Mouse (Mus musculus) adrenal gland, postnatal 14 days (tissue): ENCODE results near the gene Ifi47. TPM values are rescaled to one million over a fixed set of nuclear protein-coding genes. Genes with fewer than 3 reads are reported as not detected.
A peak's percentile ranks its signal among the peaks of the same experiment; 100 is the strongest.

Experiments used
- DNase-seq: peaks from one replicate; pipeline ENCODE4 v3.0.0; 2021; ENCODE audit warnings: mixed read lengths
- total RNA-seq: library from RNA; stranded (reverse); gene quantifications from 2 replicates; pipeline ENCODE4 v1.2.3, GENCODE M21; 2021

The Ifi47 gene
- total RNA-seq, 1 experiment from 2014 or later = 5.1 TPM

DNA sequence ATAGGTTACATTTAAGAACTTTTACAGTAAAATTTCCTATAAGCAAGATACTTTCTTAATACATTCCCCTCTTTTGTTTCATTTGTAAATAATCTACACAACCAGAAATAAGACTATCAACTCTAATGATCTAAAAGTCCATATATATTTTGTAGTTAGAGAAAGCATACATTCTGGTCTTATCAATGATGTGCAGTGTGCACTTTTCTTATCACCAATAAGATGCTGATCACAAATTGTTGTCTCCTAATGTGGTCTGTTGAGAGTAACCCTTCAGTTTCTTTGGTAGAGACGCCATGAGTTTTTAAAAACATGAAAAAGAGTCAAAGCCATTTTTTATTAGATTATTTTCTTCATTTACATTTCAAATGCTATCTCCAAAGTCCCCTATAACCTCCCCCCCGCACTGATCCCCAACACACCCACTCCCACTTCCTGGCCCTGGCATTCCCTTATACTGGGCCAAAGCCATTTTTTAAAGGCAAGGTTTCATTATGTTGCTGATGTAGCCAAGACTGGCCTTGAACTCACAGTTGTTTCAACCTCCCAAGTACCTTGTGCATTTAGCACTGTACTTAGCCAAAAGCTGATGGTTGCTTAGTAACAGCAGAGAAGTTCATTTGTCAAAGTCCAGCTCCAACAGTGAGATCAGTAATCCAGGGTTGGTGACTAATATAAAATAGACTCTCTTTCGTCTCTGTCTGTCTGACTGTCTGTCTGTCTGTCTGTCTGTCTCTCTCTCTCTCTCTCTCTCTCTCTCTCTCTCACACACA is 13.5 kb downstream of the Ifi47 start:
- DNase-seq = no peak

DNA sequence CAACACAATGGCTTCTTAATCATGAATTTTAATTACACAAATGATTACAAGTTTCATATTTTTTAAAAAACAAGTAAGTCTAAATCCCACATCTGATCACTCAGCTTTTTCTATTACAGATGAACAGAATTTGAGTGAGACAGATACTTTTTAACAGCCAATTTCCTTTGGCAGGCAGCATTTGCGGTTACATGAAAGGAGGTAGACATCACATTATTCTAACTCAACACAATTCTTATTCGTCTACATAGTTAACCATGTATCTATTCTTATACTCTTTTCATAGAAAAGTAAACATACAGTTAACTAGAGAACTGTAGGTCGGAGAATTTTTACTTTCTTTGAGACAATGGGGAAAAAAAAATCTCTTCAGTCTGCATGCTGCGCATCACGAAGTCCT is 14.2 kb downstream of the Ifi47 start:
- no peak for DNase-seq

GRCm38 (mm10) chr11:49091171-49091570 is 14.8 kb downstream of the Ifi47 start:
- DNase-seq = no peak

DNA sequence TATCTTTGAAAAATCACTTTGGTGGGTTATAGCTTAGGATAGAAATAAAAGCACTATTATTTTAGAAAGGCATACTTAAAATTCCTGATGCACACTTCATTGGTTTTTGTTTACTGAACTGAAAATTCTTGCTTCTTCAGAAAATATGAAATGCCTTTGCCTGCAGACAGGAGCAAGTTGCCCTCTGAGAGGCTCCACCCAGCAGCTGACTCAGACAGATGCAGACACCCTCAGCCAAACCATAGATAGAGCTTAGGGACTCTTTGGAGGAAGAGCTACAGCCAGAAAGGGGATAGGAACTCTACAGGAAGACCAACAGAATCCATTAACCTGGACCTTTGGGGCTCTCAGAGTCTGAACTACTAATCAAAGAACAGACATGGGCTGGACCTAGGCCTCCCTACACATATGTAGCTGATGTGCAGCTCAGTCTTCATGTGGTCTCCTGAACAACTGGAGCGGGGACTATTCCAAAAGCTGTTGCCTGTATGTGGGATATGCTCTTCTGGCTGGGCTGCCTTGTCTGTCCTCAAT is 15.7 kb downstream of the Ifi47 start:
- no peak for DNase-seq

DNA sequence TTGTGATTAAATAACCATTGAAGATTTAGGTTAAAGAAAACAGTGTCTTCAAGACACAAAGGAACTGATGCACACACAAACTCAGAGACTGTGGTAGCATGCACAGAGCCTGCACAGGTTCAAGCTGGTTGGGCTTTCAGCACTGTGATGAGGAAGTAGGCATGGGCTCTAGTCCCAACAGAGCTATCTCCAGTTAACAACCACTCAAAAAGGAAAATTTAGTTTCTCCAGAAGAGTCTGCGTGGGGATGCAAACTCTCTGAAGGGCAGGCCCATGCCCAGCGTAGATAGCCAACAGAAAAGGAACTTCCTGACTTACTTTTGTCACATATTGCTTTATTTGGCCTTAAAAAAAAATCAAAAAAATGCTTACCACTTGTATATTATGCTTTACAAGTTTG is 16.4 kb downstream of the Ifi47 start:
- DNase-seq = no peak

GRCm38 (mm10) chr11:49093861-49094660 is 17.7 kb downstream of the Ifi47 start:
- no peak for DNase-seq

GRCm38 (mm10) chr11:49095367-49095766 is 19.0 kb downstream of the Ifi47 start:
- DNase-seq = no peak

DNA sequence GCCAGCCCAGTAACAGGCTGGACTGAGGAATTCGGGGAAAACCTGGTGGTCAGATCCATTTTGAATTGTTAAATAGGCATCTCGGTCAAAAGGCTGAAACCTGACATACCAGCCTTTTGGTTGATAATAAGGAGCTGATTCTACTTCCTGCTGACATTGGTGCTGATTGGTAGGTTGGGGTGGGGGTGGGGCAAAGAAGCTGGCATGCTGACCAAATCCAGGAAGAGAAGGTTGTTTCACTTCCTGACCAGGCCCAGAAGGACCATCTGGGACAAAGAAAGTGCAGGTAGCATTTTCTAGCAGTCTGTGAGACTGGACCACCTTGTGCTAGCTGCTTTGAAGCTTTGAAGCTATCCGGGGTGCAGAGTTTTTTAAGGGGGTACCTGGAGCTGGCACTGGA is 24.0 kb downstream of the Ifi47 start:
- DNase-seq = no peak

GRCm38 (mm10) chr11:49101500-49101899 is 25.1 kb downstream of the Ifi47 start:
- no peak for DNase-seq

- DNase-seq = peak; percentile 93
These were observed 26.8 kb downstream of the Ifi47 start for GRCm38 (mm10) chr11:49103047-49103693.

DNA sequence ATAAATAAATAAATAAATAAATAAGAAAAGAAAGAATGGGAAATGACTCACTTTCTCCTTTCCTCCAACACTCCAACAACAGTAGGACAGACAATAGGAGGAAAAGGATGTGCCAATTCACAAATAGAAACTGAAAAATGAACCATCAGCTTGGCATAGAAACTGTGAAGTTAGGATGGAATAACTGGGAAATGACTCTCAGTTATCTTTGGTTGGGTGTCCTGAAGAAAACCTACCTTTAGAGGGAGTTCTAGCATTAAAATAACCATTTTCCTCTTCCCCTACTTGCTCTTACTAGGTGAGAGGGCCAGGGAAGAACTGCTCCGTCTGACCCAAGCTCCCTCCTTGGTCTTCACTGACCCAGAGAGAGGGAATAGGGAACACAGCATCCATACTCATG is 29.4 kb downstream of the Ifi47 start:
- no peak for DNase-seq

DNA sequence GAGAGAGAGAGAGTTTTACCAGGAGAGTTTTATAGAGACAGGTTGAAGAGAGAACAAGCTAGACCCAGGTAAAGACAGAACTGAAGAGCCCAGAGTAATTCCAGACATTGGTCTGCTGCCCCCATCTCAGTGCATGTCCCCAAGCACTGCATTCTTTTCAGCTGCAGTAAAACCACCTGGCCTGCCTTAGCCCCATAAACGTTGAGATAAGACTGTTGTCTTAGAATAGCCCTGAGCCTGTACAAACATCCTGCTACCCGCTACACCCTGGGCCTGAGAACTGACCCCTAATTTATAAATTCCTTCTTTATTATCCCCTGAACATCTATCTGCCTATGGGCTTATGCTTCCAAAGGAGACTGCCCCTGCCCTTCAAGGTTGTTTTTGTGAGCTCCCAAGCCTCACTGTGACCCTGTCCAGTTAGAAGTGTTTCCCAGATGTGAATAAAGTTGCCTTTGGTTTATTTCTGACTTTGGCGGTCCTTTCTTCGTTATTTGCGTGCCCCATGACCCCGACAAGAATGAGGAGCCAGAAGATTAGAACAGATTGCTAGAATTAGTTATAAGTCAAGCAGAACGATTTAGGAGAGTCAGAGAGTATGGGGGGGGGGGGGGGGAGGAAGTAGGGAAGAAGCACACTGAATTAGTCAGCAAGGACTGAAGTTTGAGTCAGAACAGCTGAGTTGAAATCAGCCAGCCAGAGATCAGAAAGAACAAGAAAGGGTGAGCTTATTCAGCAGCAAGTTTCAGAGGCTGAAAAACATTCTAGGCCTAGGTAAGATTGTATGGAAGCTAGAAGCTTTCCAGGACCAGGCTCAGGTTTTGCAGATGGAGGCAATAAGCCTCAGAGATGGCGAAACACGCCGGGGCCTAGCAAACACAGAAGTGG is 31.5 kb downstream of the Ifi47 start:
- no peak for DNase-seq

GRCm38 (mm10) chr11:49108833-49109232 is 32.4 kb downstream of the Ifi47 start:
- peak; percentile 41 for DNase-seq

DNA sequence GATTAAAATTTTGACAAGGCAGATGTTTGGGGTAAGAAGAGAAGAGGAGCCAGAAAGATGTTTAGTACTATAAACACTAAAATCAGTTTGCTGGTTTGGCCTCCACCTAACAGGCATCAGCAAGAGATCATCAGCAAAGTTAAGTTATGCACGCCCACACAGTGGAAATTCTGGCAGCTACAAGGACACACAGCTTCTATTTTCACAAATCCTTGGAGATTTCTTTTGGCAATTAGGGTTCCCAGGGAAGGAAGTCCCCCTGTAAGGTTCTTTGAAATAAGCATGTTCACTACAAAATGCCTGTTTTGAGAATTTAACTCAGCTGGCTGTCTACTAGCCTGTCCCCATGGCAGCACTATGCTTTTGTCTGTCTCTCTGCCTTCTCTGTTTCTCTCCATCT is 34.6 kb downstream of the Ifi47 start:
- no peak for DNase-seq

DNA sequence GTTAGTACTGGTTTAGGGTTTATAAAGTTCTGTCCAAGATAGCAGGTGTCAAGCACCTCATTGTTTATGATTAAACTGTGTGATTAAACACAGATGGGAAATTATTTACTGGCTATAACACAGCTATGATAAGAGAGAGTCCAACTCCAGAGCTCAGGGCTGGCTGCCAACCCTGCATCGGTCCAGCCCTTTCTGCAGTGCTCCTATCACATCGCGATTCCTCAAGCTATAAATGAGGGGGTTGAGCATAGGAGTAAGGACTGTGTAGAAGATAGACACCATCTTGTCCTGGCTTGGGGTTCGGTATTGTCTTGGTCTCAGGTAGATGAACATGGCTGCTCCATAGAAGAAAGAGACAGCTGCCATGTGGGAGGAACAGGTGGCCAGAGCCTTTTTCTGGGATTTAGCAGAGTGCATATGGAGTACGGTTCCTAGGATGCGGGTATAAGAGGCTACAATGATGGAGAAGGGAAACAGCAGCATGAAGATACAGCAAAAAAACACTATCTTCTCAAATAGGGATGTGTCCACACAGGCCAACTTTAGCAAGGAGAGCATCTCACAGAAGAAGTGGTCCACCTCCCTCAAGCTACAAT is 36.3 kb downstream of the Ifi47 start:
- DNase-seq = no peak

DNA sequence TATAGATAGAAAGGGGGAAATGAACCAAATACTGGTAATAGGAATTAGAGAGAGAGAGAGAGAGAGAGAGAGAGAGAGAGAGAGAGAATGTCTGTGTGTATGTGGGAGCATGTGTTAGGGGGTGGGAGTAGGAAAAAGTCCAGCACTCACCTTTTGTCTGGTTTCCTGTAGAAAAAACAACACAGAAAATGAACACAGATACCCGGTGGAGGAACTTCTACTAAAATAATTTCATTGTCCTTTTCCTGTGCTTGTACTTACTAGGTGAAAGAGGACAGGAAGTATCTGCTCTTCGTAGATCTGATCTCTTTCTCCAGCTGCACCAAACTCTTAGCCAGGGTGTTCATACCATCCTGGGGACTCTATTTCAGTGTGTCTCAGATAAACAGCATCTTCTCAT is 37.8 kb downstream of the Ifi47 start:
- no peak for DNase-seq

GRCm38 (mm10) chr11:49114774-49115173 is 38.4 kb downstream of the Ifi47 start, which contains the start of gene Olfr1396:
Olfr1396 (minus strand) TSS chr11:49114874.
- no peak for DNase-seq

DNA sequence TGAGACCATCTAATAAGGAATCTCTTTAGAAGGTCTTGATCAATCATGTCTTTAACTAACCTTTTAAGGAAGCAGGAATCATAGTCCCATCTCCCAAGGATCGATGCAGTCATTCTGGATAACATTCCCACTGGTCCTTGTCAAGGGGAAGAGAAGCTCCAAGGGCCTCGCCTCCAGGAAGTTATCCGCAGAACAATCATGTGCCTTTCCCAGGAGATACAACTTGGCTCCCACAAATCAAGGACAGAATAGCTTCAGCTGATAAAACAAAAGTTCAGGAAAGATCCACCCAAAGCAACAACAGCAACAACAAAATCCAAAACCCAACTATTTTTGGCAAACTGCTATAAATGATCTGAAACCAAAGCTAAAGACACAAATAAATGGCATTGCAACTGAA is 43.2 kb downstream of the Ifi47 start:
- DNase-seq = no peak

- DNase-seq = no peak
These were observed 47.8 kb downstream of the Ifi47 start for GRCm38 (mm10) chr11:49124169-49124568.

GRCm38 (mm10) chr11:49141974-49142373 is 65.6 kb downstream of the Ifi47 start, which contains the start of gene Olfr1395:
Olfr1395 (plus strand) TSS chr11:49142274.
- DNase-seq = no peak
